Mouse (Mus musculus) ES-Bruce4 (cell line): ENCODE results near the gene Tsc1. TPM values are rescaled to one million over a fixed set of nuclear protein-coding genes. Genes with fewer than 3 reads are reported as not detected.

Experiments
- H3K27ac ChIP-seq: 2 replicates; pipeline ENCODE4 v1.5.1; 2012; ENCODE audit warnings: low read length, inconsistent platforms; ENCODE audit not compliant: insufficient read depth
- H3K27me3 ChIP-seq: 2 replicates; pipeline ENCODE4 v1.6.1; 2012; ENCODE audit warnings: mild to moderate bottlenecking, low read length, inconsistent platforms; ENCODE audit not compliant: control insufficient read depth, poor library complexity, insufficient read depth, severe bottlenecking
- H3K36me3 ChIP-seq: 2 replicates; pipeline ENCODE4 v1.6.1; 2012; ENCODE audit warnings: inconsistent platforms, mild to moderate bottlenecking, low read length, moderate library complexity; ENCODE audit not compliant: control insufficient read depth, poor library complexity, insufficient read depth, severe bottlenecking
- H3K4me1 ChIP-seq: one replicate; pipeline ENCODE4 v1.8.1; 2011; ENCODE audit warnings: low read length; ENCODE audit not compliant: control insufficient read depth, insufficient read depth
- H3K4me3 ChIP-seq: 2 replicates; pipeline ENCODE4 v1.5.1; 2011; ENCODE audit warnings: low read depth, mild to moderate bottlenecking, low read length
- H3K9ac ChIP-seq: 2 replicates; pipeline ENCODE4 v1.6.1; 2012; ENCODE audit warnings: low read depth, mild to moderate bottlenecking, inconsistent platforms; ENCODE audit not compliant: poor library complexity, severe bottlenecking
- H3K9me3 ChIP-seq: replicated peaks from 2 replicates; pipeline ENCODE4 v1.6.1; 2012; ENCODE audit warnings: mild to moderate bottlenecking, low read length, inconsistent platforms; ENCODE audit not compliant: control insufficient read depth, poor library complexity, insufficient read depth, severe bottlenecking
- CTCF ChIP-seq: IDR thresholded peaks from one replicate; pipeline ENCODE4 v1.8.1; 2011; ENCODE audit warnings: low read depth, low read length
- EP300 ChIP-seq: IDR thresholded peaks from 2 replicates; pipeline ENCODE4 v1.6.1; 2011; ENCODE audit warnings: low read depth, low read length; ENCODE audit not compliant: insufficient read depth
- POLR2A ChIP-seq: IDR thresholded peaks from one replicate; pipeline ENCODE4 v1.8.1; 2011; ENCODE audit warnings: low read length; ENCODE audit not compliant: insufficient read depth
- polyA plus RNA-seq: library from polyadenylated mRNA; stranded (reverse); fragments of >200 nt; gene quantifications from 2 replicates; pipeline ENCODE4 v1.2.4, GENCODE M21; 2011; ENCODE audit warnings: low read depth; ENCODE audit not compliant: missing spikeins, insufficient read depth, insufficient read length

Tsc1 gene
- polyA plus RNA-seq, 1 experiment: 32.5 TPM

DNA sequence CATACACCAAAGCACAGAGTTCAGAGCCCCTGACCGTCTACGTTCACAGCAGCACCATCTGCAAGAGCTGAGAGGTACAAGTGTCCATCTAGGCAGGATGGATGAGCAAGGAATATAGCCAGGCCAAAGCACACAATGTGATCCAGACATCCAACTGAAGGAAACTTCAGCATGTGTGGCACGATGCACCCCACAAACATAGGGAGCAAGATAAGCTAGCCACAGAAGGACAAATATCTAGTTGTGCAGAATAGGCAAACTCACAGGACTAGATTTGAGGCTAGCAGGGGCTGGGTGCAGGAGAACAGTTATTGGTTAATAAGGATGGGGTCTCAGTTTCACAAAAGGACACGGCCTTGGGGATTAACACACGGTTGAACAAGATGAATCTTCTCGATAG lies 21.7 kb upstream of the Tsc1 start:
- H3K9me3 ChIP-seq: no peaks in the 10 kb centered on the region
- H3K4me1 ChIP-seq: peaks cover 1% of the 10 kb centered on the region
- H3K27me3 ChIP-seq: no peaks in the 10 kb centered on the region
- no peak overlapping the region for H3K4me3 ChIP-seq
- H3K36me3 ChIP-seq: no peaks in the 10 kb centered on the region
- TF ChIP-seq EP300 (no peak), CTCF (no peak), POLR2A (no peak)
- no peak overlapping the region for H3K9ac ChIP-seq
- H3K27ac ChIP-seq: no peak overlapping the region

DNA sequence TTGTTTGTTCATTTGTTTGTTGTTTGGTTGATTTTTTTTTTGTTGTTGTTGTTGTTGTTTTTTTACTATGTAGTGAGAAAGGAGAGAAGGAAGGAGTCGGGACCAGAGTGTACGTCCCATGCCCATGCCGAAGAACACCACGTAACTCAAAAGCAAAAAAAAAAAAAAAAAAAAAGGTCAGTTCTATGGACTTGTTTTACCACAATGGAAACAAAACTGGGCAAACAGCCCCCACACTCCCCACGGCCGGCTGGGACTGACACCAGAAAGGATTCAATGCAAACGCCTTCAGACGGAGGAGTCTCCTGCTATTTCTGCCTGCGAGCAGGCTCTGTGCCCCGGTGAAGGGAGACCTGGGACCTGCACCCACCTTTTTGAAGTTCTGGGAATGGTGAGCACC lies 20.5 kb upstream of the Tsc1 start:
- H3K9ac ChIP-seq: no peak overlapping the region
- peaks cover 1% of the 10 kb centered on the region for H3K4me1 ChIP-seq
- H3K36me3 ChIP-seq: no peaks in the 10 kb centered on the region
- H3K27me3 ChIP-seq: no peaks in the 10 kb centered on the region
- no peak overlapping the region for H3K27ac ChIP-seq
- H3K4me3 ChIP-seq: no peak overlapping the region
- no peaks in the 10 kb centered on the region for H3K9me3 ChIP-seq
- TF ChIP-seq EP300 (no peak), POLR2A (no peak), CTCF (no peak)

DNA sequence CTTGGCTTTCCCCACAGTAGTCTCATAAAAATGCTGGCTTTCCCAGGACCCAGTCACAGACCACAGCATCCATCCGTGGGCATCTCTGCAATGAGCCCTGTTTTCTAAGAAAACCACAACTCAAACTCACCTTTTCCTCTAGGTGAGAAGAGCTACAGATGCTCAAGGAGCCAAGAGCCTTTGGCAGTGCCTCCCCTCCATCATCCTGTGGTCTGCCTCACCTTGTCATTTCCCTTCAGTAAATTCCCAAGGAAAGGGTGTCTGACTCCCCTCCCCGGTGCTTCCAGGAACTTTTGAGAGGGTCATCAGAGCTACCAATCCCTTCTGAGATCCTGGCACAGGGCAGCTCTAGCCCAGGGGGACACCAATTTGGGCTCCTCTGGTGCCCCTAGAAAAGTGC lies 19.9 kb upstream of the Tsc1 start:
- Histone ChIP-seq H3K4me3 (no peak overlapping the region), H3K36me3 (no peaks in the 10 kb centered on the region), H3K27ac (no peak overlapping the region), H3K9ac (no peak overlapping the region), H3K4me1 (no peaks in the 10 kb centered on the region), H3K9me3 (no peaks in the 10 kb centered on the region), H3K27me3 (no peaks in the 10 kb centered on the region)
- TF ChIP-seq CTCF (no peak), EP300 (no peak), POLR2A (no peak)

DNA sequence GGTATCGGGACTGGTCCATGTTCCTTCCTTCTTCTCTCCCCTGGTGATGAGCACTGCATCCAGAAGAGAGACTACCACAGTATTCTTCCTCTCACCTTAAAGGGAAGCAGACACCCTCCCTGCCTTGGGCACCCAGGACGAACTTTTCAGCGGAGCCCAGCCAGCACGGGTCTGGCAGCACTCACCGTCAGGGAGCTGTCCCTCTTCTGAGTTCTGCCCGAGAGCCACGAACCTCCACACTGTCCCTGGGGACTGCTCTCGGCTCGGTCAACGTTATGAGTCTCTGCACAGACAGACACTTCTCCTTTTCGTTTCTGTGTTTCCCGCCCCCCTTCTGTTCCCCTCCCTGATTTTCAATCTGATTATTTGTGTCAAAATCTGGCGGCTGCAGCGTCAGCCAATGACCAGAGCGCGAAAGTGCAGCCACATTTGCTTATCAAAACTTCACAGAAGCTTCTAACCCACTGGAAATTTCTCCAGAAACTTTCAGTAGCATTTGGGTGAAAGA lies 19.3 kb upstream of the Tsc1 start, which contains the start of gene Gfi1b:
Gene Gfi1b (minus strand): TSS at position 319 of the 508 bp plus-strand sequence.
- Histone ChIP-seq H3K36me3 (no peaks in the 10 kb centered on the region), H3K4me1 (no peaks in the 10 kb centered on the region), H3K4me3 (no peak within 1 kb of the TSS), H3K9ac (no peak within 1 kb of the TSS), H3K9me3 (no peaks in the 10 kb centered on the region), H3K27ac (no peak within 1 kb of the TSS), H3K27me3 (no peaks in the 10 kb centered on the region)
- TF ChIP-seq POLR2A (no peak), CTCF (no peak), EP300 (no peak)

DNA sequence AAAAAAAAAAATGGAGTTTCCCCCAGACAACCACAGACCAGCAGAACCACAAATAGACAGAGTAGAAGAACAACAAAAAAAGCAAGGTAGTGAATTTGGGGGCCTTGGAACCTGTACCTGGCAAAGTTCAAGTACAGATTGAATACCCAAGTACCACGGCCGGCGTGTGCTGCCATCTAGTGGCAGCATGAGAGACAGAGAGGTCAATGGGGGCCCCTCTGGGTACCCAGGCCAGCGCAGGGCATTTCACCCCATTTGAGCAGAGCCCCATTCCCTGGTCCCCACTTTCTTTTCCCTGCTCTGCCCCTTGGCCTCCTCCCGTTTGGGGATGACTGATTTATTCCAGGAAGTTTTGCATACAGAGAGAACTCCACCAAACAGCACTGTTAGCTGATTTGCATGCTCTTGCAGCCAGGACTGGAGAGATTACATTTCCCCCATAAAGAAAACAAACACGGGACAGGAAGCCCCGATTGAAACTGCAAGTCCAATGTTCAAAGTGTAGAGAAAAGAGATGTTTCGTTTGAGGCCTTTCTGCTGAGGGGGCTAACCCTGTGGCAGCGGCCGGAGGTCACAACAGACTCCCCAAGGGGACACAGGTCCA lies 18.4 kb upstream of the Tsc1 start:
- H3K4me3 ChIP-seq: no peak overlapping the region
- H3K36me3 ChIP-seq: no peaks in the 10 kb centered on the region
- TF ChIP-seq POLR2A: no peak
- peak; percentile 83 for TF ChIP-seq CTCF
- no peak overlapping the region for H3K9ac ChIP-seq
- H3K27me3 ChIP-seq: no peaks in the 10 kb centered on the region
- H3K4me1 ChIP-seq: no peaks in the 10 kb centered on the region
- no peaks in the 10 kb centered on the region for H3K9me3 ChIP-seq
- no peak overlapping the region for H3K27ac ChIP-seq

DNA sequence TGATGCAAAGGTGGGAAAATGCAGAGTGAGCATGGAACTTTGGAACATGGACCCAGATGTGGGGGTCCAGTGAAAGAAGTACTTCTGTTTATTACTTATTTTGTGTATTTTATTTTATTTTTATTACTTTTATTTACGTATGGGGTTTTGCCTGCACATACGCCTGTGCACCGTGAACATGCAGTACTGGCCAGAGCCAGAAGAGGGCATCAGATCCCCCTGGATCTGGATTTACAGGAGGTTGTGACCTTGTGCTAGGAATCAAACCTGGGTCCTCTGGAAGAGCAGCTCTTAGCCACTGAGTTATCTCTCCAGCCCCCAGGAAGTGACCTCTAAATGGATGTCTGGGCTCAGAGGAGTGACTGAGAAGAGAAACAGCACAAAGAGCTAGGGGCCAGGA lies 16.2 kb upstream of the Tsc1 start:
- TF ChIP-seq EP300 (no peak), CTCF (peak; percentile 63)
- H3K36me3 ChIP-seq: no peaks in the 10 kb centered on the region
- no peak overlapping the region for H3K4me3 ChIP-seq
- no peak overlapping the region for H3K27ac ChIP-seq
- H3K4me1 ChIP-seq: no peaks in the 10 kb centered on the region
- no peaks in the 10 kb centered on the region for H3K9me3 ChIP-seq
- H3K27me3 ChIP-seq: no peaks in the 10 kb centered on the region
- H3K9ac ChIP-seq: no peak overlapping the region
